Mouse (Mus musculus): Measurements from ENCODE around the gene Fat2. TPM values are rescaled to one million over a fixed set of nuclear protein-coding genes. Genes with fewer than 3 reads are reported as not detected.

Fat2 gene
- total RNA-seq, 2 experiments from 2014 or later = not detected

GRCm38 (mm10) chr11:55334545-55334944 lies 1.8 kb downstream of the Fat2 start:
- ATAC-seq (replicated peaks; ENCODE audit: low FRiP score, poor library complexity, severe bottlenecking) = no peak

- ATAC-seq (replicated peaks; ENCODE audit: low FRiP score, poor library complexity, severe bottlenecking) = no peak
These were observed 2.3 kb downstream of the Fat2 start for GRCm38 (mm10) chr11:55334063-55334462.

- no peak for ATAC-seq (replicated peaks; ENCODE audit: low FRiP score, poor library complexity, severe bottlenecking)
These were observed 6.2 kb downstream of the Fat2 start for GRCm38 (mm10) chr11:55329868-55330772.

- ATAC-seq (replicated peaks; ENCODE audit: low FRiP score, poor library complexity, severe bottlenecking) = no peak
These were observed 8.6 kb downstream of the Fat2 start for GRCm38 (mm10) chr11:55327558-55328409.

- no peak for ATAC-seq (replicated peaks; ENCODE audit: low FRiP score, poor library complexity, severe bottlenecking)
These were observed 9.3 kb downstream of the Fat2 start for GRCm38 (mm10) chr11:55327111-55327510.

- ATAC-seq (replicated peaks; ENCODE audit: low FRiP score, poor library complexity, severe bottlenecking) = no peak
These were observed 10.2 kb downstream of the Fat2 start for GRCm38 (mm10) chr11:55326211-55326610.

- ATAC-seq (replicated peaks; ENCODE audit: low FRiP score, poor library complexity, severe bottlenecking) = no peak
These were observed 12.5 kb downstream of the Fat2 start for GRCm38 (mm10) chr11:55323854-55324253.

- no peak for ATAC-seq (replicated peaks; ENCODE audit: low FRiP score, poor library complexity, severe bottlenecking)
These were observed 15.4 kb downstream of the Fat2 start for GRCm38 (mm10) chr11:55320990-55321389.

- no peak for ATAC-seq (replicated peaks; ENCODE audit: low FRiP score, poor library complexity, severe bottlenecking)
These were observed 20.4 kb downstream of the Fat2 start for GRCm38 (mm10) chr11:55315966-55316365.

- ATAC-seq (replicated peaks; ENCODE audit: low FRiP score, poor library complexity, severe bottlenecking) = no peak
These were observed 21.7 kb downstream of the Fat2 start for GRCm38 (mm10) chr11:55314704-55315047.

GRCm38 (mm10) chr11:55313768-55314703 lies 22.3 kb downstream of the Fat2 start:
- no peak for ATAC-seq (replicated peaks; ENCODE audit: low FRiP score, poor library complexity, severe bottlenecking)

- no peak for ATAC-seq (replicated peaks; ENCODE audit: low FRiP score, poor library complexity, severe bottlenecking)
These were observed 34.0 kb downstream of the Fat2 start for GRCm38 (mm10) chr11:55302350-55302749.

GRCm38 (mm10) chr11:55293179-55293578 lies 43.2 kb downstream of the Fat2 start:
- no peak for ATAC-seq (replicated peaks; ENCODE audit: low FRiP score, poor library complexity, severe bottlenecking)

GRCm38 (mm10) chr11:55291901-55292300 lies 44.5 kb downstream of the Fat2 start:
- no peak for ATAC-seq (replicated peaks; ENCODE audit: low FRiP score, poor library complexity, severe bottlenecking)

GRCm38 (mm10) chr11:55289851-55290391 lies 46.4 kb downstream of the Fat2 start:
- no peak for ATAC-seq (replicated peaks; ENCODE audit: low FRiP score, poor library complexity, severe bottlenecking)

GRCm38 (mm10) chr11:55274756-55275155 lies 61.6 kb downstream of the Fat2 start:
- no peak for ATAC-seq (replicated peaks; ENCODE audit: low FRiP score, poor library complexity, severe bottlenecking)

- no peak for ATAC-seq (replicated peaks; ENCODE audit: low FRiP score, poor library complexity, severe bottlenecking)
These were observed 67.8 kb downstream of the Fat2 start for GRCm38 (mm10) chr11:55268580-55268979.

GRCm38 (mm10) chr11:55265647-55266046 lies 70.7 kb downstream of the Fat2 start:
- ATAC-seq (replicated peaks; ENCODE audit: low FRiP score, poor library complexity, severe bottlenecking) = no peak

GRCm38 (mm10) chr11:55264318-55264717 lies 72.0 kb downstream of the Fat2 start:
- ATAC-seq (replicated peaks; ENCODE audit: low FRiP score, poor library complexity, severe bottlenecking) = no peak
